ENCODE assay signal across 8 mouse cellular contexts in genomic region chr5:143669393-143669792, GRCm38 (mm10). TPM values are rescaled to one million over a fixed set of nuclear protein-coding genes. Genes with fewer than 3 reads are reported as not detected.
DNase-seq lines count a peak whose midpoint lies in the region; ATAC-seq and TF ChIP-seq lines count a peak whose summit lies in the region.

No protein-coding gene starts in this region.

- peak; percentile 65 for ATAC-seq in lung, embryonic 16.5 days (ENCODE audit: low read depth)
- ATAC-seq in embryonic facial prominence, embryonic 13.5 days (ENCODE audit: insufficient number of reproducible peaks, insufficient read depth, low FRiP score, low TSS enrichment, low read depth): no peak
- 0 out of 2 replicates have a peak, but pooled peaks have one; percentile 6 for ATAC-seq in megakaryocyte-erythroid progenitor cell, adult 5-6 weeks (replicated peaks; ENCODE audit: low FRiP score, low TSS enrichment, poor library complexity, severe bottlenecking)

- H3K36me3 ChIP-seq in lung, embryonic 16.5 days (ENCODE audit: control insufficient read depth, insufficient read depth, low read length): no peaks in the 10 kb centered on the region
- no peaks in the 10 kb centered on the region for H3K36me3 ChIP-seq in embryonic facial prominence, embryonic 13.5 days

- H3K9me3 ChIP-seq in lung, embryonic 16.5 days (ENCODE audit: control insufficient read depth, low read length): no peaks in the 10 kb centered on the region
- no peaks in the 10 kb centered on the region for H3K9me3 ChIP-seq in embryonic facial prominence, embryonic 13.5 days

- H3K9ac ChIP-seq in lung, embryonic 16.5 days (ENCODE audit: low read length): no peak overlapping the region
- H3K9ac ChIP-seq in embryonic facial prominence, embryonic 13.5 days: no peak overlapping the region

- DNase-seq in gastrocnemius, adult 2 months: no peak
- DNase-seq in gastrocnemius, postnatal 4 days (ENCODE audit: low spot score in 2 of 2): no peak
- no peak for DNase-seq in lung, postnatal 36 days
- DNase-seq in cerebellum, adult 9-10 months: no peak
- DNase-seq in layer of hippocampus, adult 18-20 months (ENCODE audit: low spot score in 2 of 2): no peak

- no peak overlapping the region for H3K4me2 ChIP-seq in lung, embryonic 16.5 days (ENCODE audit: low read depth, low read length)
- H3K4me2 ChIP-seq in embryonic facial prominence, embryonic 13.5 days: no peak overlapping the region

- H3K27ac ChIP-seq in gastrocnemius, adult 2 months: peak overlapping the region; percentile 68
- H3K27ac ChIP-seq in lung, embryonic 16.5 days (ENCODE audit: low read length): peak overlapping the region; percentile 78
- peak overlapping the region; percentile 57 for H3K27ac ChIP-seq in embryonic facial prominence, embryonic 13.5 days

- TF ChIP-seq CTCF in gastrocnemius, adult 2 months (IDR thresholded peaks at IDR 0.05): peak; percentile 47

- 60% methylated on average over 2 of the region's 2 CpGs for WGBS in lung, embryonic 16.5 days
- WGBS in embryonic facial prominence, embryonic 13.5 days: 49% methylated on average over 2 of the region's 2 CpGs

- H3K27me3 ChIP-seq in lung, embryonic 16.5 days (ENCODE audit: control insufficient read depth, insufficient read depth, low read depth, low read length): no peaks in the 10 kb centered on the region
- no peaks in the 10 kb centered on the region for H3K27me3 ChIP-seq in embryonic facial prominence, embryonic 13.5 days

- H3K4me3 ChIP-seq in gastrocnemius, adult 2 months: no peak overlapping the region
- no peak overlapping the region for H3K4me3 ChIP-seq in lung, embryonic 16.5 days (ENCODE audit: low read length)
- no peak overlapping the region for H3K4me3 ChIP-seq in embryonic facial prominence, embryonic 13.5 days

- intact Hi-C loops in gastrocnemius, adult 2 months (cut with DNase I): no loop called here

- peaks cover 19% of the 10 kb centered on the region for H3K4me1 ChIP-seq in lung, embryonic 16.5 days (replicated peaks; ENCODE audit: control insufficient read depth, insufficient read depth, low read length)
- peaks cover 33% of the 10 kb centered on the region for H3K4me1 ChIP-seq in embryonic facial prominence, embryonic 13.5 days

RNA-seq across cellular contexts. Expression of gene Cyth3, which starts 47.1 kb away (rescaled TPM):
- 10 to 100 TPM; 10.7 to 15.8 TPM for total RNA-seq in gastrocnemius, adult 2 months (2021)
- 10 to 100 TPM; 50.2 to 67.5 TPM for total RNA-seq in gastrocnemius, postnatal 4 days (2021)
- polyA plus RNA-seq in lung, embryonic 16.5 days (2015; fragmentation: Nextera tagmentation; extraction: Ambion mirVana): 61.5 and 65.7 TPM in 2 replicates
- 48.4 and 51.3 TPM in 2 replicates for polyA plus RNA-seq in embryonic facial prominence, embryonic 13.5 days (2015; fragmentation: Nextera tagmentation; extraction: Ambion mirVana)
- total RNA-seq in megakaryocyte-erythroid progenitor cell, adult 5-6 weeks (2014; fragmentation: Nextera tagmentation): 117 and 124 TPM in 2 replicates
- 81.7 and 94.7 TPM in 2 replicates for total RNA-seq in megakaryocyte-erythroid progenitor cell, adult 5-6 weeks (2017)
- total RNA-seq in layer of hippocampus, adult 18-20 months (2021): 10 to 100 TPM; 41.3 to 51.6 TPM
